Mouse (Mus musculus): ENCODE results near the gene Slc2a10.

DNA sequence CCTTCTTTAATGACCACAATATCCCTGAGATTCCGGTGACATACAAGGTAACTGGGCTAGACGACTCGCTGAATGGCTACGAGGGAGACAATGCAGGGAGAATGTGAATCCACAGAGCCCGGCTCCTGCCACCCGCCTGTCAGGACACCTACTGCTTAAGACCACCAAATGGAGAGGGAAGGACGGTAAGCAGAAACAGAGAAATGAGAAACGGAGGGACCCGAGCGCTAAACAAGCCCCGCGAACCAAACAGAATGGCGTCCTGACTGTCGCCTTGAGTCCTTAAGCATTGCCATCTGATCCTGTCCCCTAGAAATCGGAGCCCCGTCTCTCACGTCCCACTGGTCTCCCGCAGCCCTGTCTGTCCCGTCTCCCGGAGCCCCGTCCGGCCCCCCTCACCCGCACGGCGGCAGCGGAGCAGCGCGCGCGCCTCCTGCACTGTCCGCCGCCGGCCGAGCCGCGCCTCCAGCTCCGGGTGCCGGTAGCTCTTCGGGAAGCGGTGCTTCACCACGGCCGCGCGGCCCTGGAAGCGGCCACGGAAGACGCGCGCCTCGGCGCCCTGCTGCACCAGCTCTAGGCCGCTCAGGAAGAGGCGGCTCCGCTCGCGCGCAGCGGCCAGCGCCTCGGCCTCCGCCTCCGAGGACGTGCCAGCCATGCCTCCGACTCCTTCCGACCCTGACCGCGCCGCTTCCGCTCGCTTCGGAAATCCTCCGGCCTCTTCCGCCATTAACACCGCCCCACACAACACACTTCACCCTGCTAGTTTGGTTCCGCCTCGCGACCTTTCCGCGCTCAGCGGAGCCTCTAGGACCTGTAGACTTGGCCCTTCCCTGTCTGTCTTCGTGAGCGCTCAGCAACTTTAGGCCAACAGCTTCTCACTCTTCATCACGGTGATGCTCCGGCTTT, 10.7 kb upstream of the Slc2a10 start, which contains the start of gene Trp53rka:
- TF ChIP-seq CTCF (IDR thresholded peaks at IDR 0.05; ENCODE audit: low read depth) (0 out of 2 replicates have a peak, but pooled peaks have one; percentile 7), EP300 (IDR thresholded peaks at IDR 0.05; ENCODE audit: low read depth) (no peak)

Data from liver, postnatal 0 days (tissue).